Mouse (Mus musculus) liver, embryonic 14.5 days (tissue): ENCODE measurements at regions not wholly inside any gene's neighbourhood (a gene's known extent, or its start where the extent isn't known, plus 50 kb on each side); places are given as distances from the start of the nearest gene placed in this dataset.

Experiments used
- ATAC-seq: fragments of 200-750 bp; cut with Nextera tagmentation; 2 replicates; pipeline ENCODE4 v1.8.0; 2017; ENCODE audit warnings: moderate number of reproducible peaks, mild to moderate bottlenecking, moderate library complexity; ENCODE audit not compliant: insufficient read depth
- DNase-seq, 3 experiments: peaks; one replicate each; pipeline ENCODE4 v3.0.0-alpha.2; 2012 to 2013; ENCODE audit warnings: low read depth in 3 of 3, low spot score in 3 of 3
- H3K27ac ChIP-seq: fragments of 300-500 bp; sonication (generic); 2 replicates; pipeline ENCODE4 v1.5.1; 2014; ENCODE audit warnings: moderate library complexity, mild to moderate bottlenecking, control low read depth, inconsistent platforms
- H3K27me3 ChIP-seq: fragments of 300-500 bp; sonication (generic); 2 replicates; pipeline ENCODE4 v1.6.1; 2014; ENCODE audit warnings: mild to moderate bottlenecking, low read length, moderate library complexity; ENCODE audit not compliant: control insufficient read depth, insufficient read depth
- H3K36me3 ChIP-seq: fragments of 300-500 bp; sonication (generic); replicated peaks from 2 replicates; pipeline ENCODE4 v1.6.1; 2014; ENCODE audit warnings: low read depth; ENCODE audit not compliant: control insufficient read depth, insufficient read depth
- H3K4me1 ChIP-seq, 2 experiments: fragments of 200-500 bp in 1 of 2; fragments of 300-500 bp in 1 of 2; sonication (generic) in 1 of 2; replicated peaks; 2 replicates each; pipeline ENCODE4 v1.6.1; 2012 to 2014; ENCODE audit warnings: antibody characterized with exemption in 1 of 2, inconsistent platforms in 1 of 2, low read length in 1 of 2; ENCODE audit not compliant: control insufficient read depth in 2 of 2, insufficient read depth in 2 of 2
- H3K4me2 ChIP-seq: fragments of 300-500 bp; sonication (generic); 2 replicates; pipeline ENCODE4 v1.6.1; 2014; ENCODE audit warnings: low read depth, mild to moderate bottlenecking, control low read depth, moderate library complexity
- H3K4me3 ChIP-seq, 2 experiments: fragments of 200-500 bp in 1 of 2; fragments of 300-500 bp in 1 of 2; sonication (generic) in 1 of 2; 2 replicates each; pipeline ENCODE4 v1.5.1; 2012 to 2014; ENCODE audit warnings: low read depth in 2 of 2, low read length in 2 of 2, mild to moderate bottlenecking in 2 of 2, control low read depth in 1 of 2, inconsistent platforms in 1 of 2, moderate library complexity in 1 of 2; ENCODE audit not compliant: insufficient read depth in 1 of 2
- H3K9ac ChIP-seq: fragments of 300-500 bp; sonication (generic); replicated peaks from 2 replicates; pipeline ENCODE4 v1.6.1; 2014; ENCODE audit warnings: mild to moderate bottlenecking, control low read depth, moderate library complexity
- H3K9me3 ChIP-seq: fragments of 300-500 bp; sonication (generic); 2 replicates; pipeline ENCODE4 v1.6.1; 2016; ENCODE audit warnings: low read length, mixed read lengths; ENCODE audit not compliant: control insufficient read depth
- CTCF ChIP-seq: IDR thresholded peaks from 2 replicates; pipeline ENCODE4 v1.5.1; 2016; ENCODE audit warnings: antibody characterized with exemption, low read depth, control low read depth
- EP300 ChIP-seq: IDR thresholded peaks from 2 replicates; pipeline ENCODE4 v1.6.1; 2016; ENCODE audit warnings: antibody characterized with exemption, low read depth
- WGBS: fragments of 180-500 bp; shearing (Covaris S2); extraction: QIAGEN DNeasy Blood & Tissue Kit; methylation state at CpG from one replicate; pipeline ENCODE4 v1.1.7; 2014; ENCODE audit not compliant: insufficient replicate concordance; 5-methylcytosine and 5-hydroxymethylcytosine counted together

DNA sequence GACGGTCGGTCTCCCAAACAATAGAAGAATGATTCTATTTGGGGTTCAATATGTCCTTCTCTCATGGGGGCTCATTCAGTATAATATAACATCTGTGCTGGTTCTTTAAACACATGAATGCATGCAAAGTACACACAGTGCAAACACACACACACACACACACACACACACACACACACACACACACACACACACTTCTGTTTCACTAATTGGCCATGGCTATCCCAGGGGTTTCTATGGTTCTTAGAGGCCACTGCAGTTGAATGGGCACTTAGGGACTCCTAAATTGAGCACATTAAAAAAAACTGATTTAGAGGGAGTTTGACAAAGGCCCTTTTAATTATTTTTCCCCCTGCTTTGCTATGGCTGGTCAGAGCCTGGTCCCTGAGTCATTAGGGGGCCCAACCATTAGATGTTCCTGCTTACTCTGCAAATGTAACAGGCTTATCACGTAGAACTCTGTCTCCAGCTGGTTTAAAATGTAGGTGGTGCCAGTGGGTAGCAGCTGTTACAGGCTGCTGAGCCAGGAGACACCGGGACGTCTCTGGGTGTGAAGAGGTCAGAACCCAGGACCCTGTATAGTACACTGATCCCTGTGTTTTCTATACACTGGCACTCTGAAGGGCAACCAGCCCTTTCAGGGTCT lies 82.1 kb upstream of the Tab2 start:
- Histone ChIP-seq H3K27ac (no peak overlapping the region), H3K4me1 (peaks cover 0 to 5% of the 10 kb centered on the region in 2 experiments; a peak in 2 of 4 replicates), H3K4me2 (no peak overlapping the region), H3K36me3 (no peaks in the 10 kb centered on the region), H3K4me3 (no peak overlapping the region), H3K9ac (no peak overlapping the region), H3K9me3 (no peaks in the 10 kb centered on the region), H3K27me3 (no peaks in the 10 kb centered on the region)
- WGBS = 31% methylated on average over 5 of the region's 5 CpGs
- peak; percentile 26; the same call in 1 of the 2 replicates for ATAC-seq
- TF ChIP-seq CTCF (no peak), EP300 (no peak)
- no peak for DNase-seq

DNA sequence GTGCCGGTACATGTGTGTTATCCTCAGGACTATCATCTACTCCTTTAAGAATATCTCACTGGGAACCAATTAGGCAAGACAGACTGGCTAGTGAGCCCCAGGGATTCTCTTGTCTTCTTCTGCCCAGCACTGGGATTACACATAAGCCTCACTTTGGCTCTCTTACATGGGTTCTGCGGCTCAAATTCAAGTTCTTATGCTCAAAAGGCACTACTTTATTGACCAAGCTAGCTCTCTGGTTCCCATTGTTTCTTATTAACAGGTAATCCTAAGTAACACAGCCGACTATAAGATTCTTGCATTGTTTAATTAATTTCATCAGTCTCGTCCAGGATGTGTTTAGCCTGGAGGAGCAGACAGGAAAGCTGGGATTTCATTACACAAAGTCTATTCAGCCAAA lies 80.3 kb upstream of the Tab2 start:
- no peak overlapping the region for H3K27ac ChIP-seq
- H3K9me3 ChIP-seq = no peaks in the 10 kb centered on the region
- H3K4me1 ChIP-seq = peaks cover 0 to 7% of the 10 kb centered on the region in 2 experiments; a peak in 2 of 4 replicates
- no peak overlapping the region for H3K4me2 ChIP-seq
- 60% methylated on average over 4 of the region's 4 CpGs for WGBS
- H3K4me3 ChIP-seq = no peak overlapping the region
- H3K9ac ChIP-seq = no peak overlapping the region
- H3K27me3 ChIP-seq = no peaks in the 10 kb centered on the region
- TF ChIP-seq EP300 (no peak), CTCF (no peak)
- DNase-seq (no peak), ATAC-seq (no peak)
- no peaks in the 10 kb centered on the region for H3K36me3 ChIP-seq

- Histone ChIP-seq H3K4me3 (no peak overlapping the region), H3K9ac (no peak overlapping the region), H3K4me1 (peaks cover 0 to 7% of the 10 kb centered on the region in 2 experiments; a peak in 2 of 4 replicates), H3K9me3 (no peaks in the 10 kb centered on the region), H3K27ac (no peak overlapping the region), H3K27me3 (no peaks in the 10 kb centered on the region), H3K36me3 (no peaks in the 10 kb centered on the region), H3K4me2 (no peak overlapping the region)
- TF ChIP-seq EP300 (no peak), CTCF (no peak)
- 45% methylated on average over 1 of the region's 1 CpGs for whole genome bisulfite sequencing
- DNase-seq (no peak), ATAC-seq (no peak)
Observed at GRCm38 (mm10) chr10:8035310-8035709, 79.3 kb upstream of the Tab2 start.

DNA sequence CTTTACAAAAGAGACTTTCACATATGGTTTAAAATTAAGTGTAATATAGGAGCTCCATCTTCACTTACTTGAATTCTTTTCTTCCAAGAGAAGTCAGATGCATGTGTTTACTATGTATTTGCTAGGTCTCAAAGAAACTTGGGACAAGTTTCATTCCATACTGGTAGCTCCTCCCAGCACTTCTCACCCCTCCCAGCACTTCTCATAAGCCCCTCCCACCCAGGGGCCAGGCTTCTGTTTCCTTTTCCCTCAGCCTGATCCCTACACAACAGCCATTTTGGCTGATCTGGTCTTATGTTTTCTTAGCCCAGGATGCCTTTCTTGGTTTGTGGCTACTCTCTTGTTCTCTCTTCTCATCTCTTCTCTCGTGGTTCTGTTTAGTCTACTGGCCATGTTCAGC lies 76.2 kb upstream of the Tab2 start:
- TF ChIP-seq CTCF (no peak), EP300 (no peak)
- no peaks in the 10 kb centered on the region for H3K36me3 ChIP-seq
- H3K9me3 ChIP-seq = no peaks in the 10 kb centered on the region
- no peaks in the 10 kb centered on the region for H3K27me3 ChIP-seq
- H3K4me3 ChIP-seq = no peak overlapping the region
- no peak for ATAC-seq
- no peak overlapping the region for H3K4me2 ChIP-seq
- no peak for DNase-seq
- no peak overlapping the region for H3K27ac ChIP-seq
- WGBS = 42% methylated on average over 1 of the region's 1 CpGs
- no peak overlapping the region for H3K9ac ChIP-seq
- peaks cover 0 to 4% of the 10 kb centered on the region in 2 experiments; a peak in 1 of 4 replicates for H3K4me1 ChIP-seq

DNA sequence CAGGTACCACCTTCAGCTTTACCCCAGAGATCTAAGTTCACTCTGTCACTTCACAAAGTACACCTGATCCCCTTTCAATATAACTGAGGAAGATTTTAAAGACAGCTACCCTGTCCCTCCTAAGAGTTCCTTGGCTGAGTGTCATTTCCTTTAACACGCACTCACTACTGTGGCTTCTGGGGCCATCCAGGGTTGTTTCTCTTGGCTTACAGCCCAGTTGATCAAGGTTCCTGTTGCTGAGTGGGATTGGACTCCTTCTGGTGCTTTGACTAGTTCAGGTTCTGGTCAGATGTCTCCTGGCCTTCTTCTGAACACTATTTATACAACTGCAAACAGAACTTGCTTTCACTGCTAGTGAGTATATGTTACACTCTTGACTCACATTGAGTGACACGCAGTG lies 72.8 kb upstream of the Tab2 start:
- no peak overlapping the region for H3K4me3 ChIP-seq
- H3K27ac ChIP-seq = no peak overlapping the region
- H3K4me1 ChIP-seq = peaks cover 0 to 3% of the 10 kb centered on the region in 2 experiments; a peak in 1 of 4 replicates
- ATAC-seq (no peak), DNase-seq (no peak)
- H3K9me3 ChIP-seq = no peaks in the 10 kb centered on the region
- H3K36me3 ChIP-seq = no peaks in the 10 kb centered on the region
- no peak overlapping the region for H3K4me2 ChIP-seq
- WGBS = 44% methylated on average over 2 of the region's 2 CpGs
- no peak overlapping the region for H3K9ac ChIP-seq
- TF ChIP-seq CTCF (no peak), EP300 (no peak)
- H3K27me3 ChIP-seq = no peaks in the 10 kb centered on the region
